8 mouse cellular contexts compared by ENCODE assay signal in genomic region chr13:100014906-100015895, GRCm38 (mm10). TPM values are rescaled to one million over a fixed set of nuclear protein-coding genes. Genes with fewer than 3 reads are reported as not detected.
DNase-seq lines count a peak whose midpoint lies in the region; ATAC-seq lines count a peak whose summit lies in the region.

Gene Mccc2 (minus strand): TSS chr13:100015639.

- peak within 1 kb of the TSS; percentile 79 for H3K9ac ChIP-seq in hindbrain, embryonic 11.5 days (ENCODE audit: low read depth, low read length)

- H3K27me3 ChIP-seq in hindbrain, embryonic 11.5 days (ENCODE audit: control insufficient read depth, insufficient read depth, low read length) = no peaks in the 10 kb centered on the region

- no peaks in the 10 kb centered on the region for H3K36me3 ChIP-seq in hindbrain, embryonic 11.5 days (ENCODE audit: control insufficient read depth, insufficient read depth, low read length)

- peak within 1 kb of the TSS; percentile 64 for H3K4me3 ChIP-seq in hindbrain, embryonic 11.5 days (ENCODE audit: low read depth, low read length)

- ATAC-seq in hindbrain, embryonic 11.5 days (ENCODE audit: low FRiP score) = peak; percentile 100

- H3K27ac ChIP-seq in hindbrain, embryonic 11.5 days (ENCODE audit: low read depth, low read length) = peak within 1 kb of the TSS; percentile 37; the same call in 1 of the 2 replicates

- H3K9me3 ChIP-seq in hindbrain, embryonic 11.5 days (ENCODE audit: control insufficient read depth, low read length) = no peaks in the 10 kb centered on the region

- H3K4me2 ChIP-seq in hindbrain, embryonic 11.5 days (replicated peaks; ENCODE audit: low read depth, low read length) = peak within 1 kb of the TSS; percentile 66

- 5% methylated on average over 46 of the region's 47 CpGs for WGBS in hindbrain, embryonic 11.5 days

- DNase-seq in Muller cell, postnatal 12 days (ENCODE audit: inconsistent ontology term) = peak; percentile 94
- peak; percentile 89 for DNase-seq in cerebellum, adult 9-11 months
- DNase-seq in frontal cortex, adult 2 months (ENCODE audit: extremely low spot score in 1 of 2, low spot score in 1 of 2) = peak; percentile 65 to 81
- DNase-seq in hindbrain, embryonic 11.5 days (ENCODE audit: low spot score) = peak; percentile 90
- peak; percentile 69 to 80 for DNase-seq in layer of hippocampus, postnatal 10 days (ENCODE audit: low spot score in 2 of 2)
- peak; percentile 91 for DNase-seq in lung, postnatal 10 days
- DNase-seq in ovary, postnatal 36 days (ENCODE audit: low spot score) = peak; percentile 82
- DNase-seq in thymus, postnatal 25 days = peak; percentile 62

- no peaks in the 10 kb centered on the region for H3K4me1 ChIP-seq in hindbrain, embryonic 11.5 days (replicated peaks; ENCODE audit: control insufficient read depth, insufficient read depth, low read length)

RNA-seq across cellular contexts. Expression of gene Mccc2, which starts in this region (rescaled TPM):
- 23.6 and 23.8 TPM in 2 replicates for polyA plus RNA-seq in frontal cortex, adult 2 months (2012; rRNA removed)
- 34.6 and 36.5 TPM in 2 replicates for polyA plus RNA-seq in hindbrain, embryonic 11.5 days (2014; fragmentation: Nextera tagmentation; extraction: Ambion mirVana)
- 10 to 100 TPM; 33.0 to 38.7 TPM for total RNA-seq in layer of hippocampus, postnatal 10 days (2021)

Comparison
In these comparisons a context has a peak if more than half of its experiments do, and no peak if none do; other contexts are left out.
1. Peak in every context shown above with its lines: DNase-seq, ATAC-seq, H3K4me3 ChIP-seq and H3K27ac ChIP-seq.